Mouse (Mus musculus) spleen, adult 2 months (tissue): ENCODE data around the gene Tmem116.

Source experiments
- CTCF ChIP-seq: fragments of 200-500 bp; IDR thresholded peaks from 2 replicates; pipeline ENCODE4 v1.5.1; 2011; ENCODE audit warnings: mild to moderate bottlenecking, inconsistent platforms; ENCODE audit not compliant: insufficient read depth, insufficient read length, insufficient replicate concordance; ENCODE audit errors: extremely low read depth
- POLR2A ChIP-seq: fragments of 200-500 bp; IDR thresholded peaks from 2 replicates; pipeline ENCODE4 v1.6.1; 2011; ENCODE audit warnings: low read depth, low read length, inconsistent platforms

- TF ChIP-seq CTCF: no peak
- no peak for TF ChIP-seq POLR2A
These were observed 93.5 kb downstream of the Tmem116 start, which contains the start of the genes Adam1a and Gm42878 for GRCm38 (mm10) chr5:121544910-121545792.
